Mouse (Mus musculus) cerebellum, adult (tissue): ENCODE results near the gene Rcvrn.

ENCODE experiments used
- ATAC-seq: cut with Nextera tagmentation; 2 replicates; pipeline ENCODE4 v1.9.2; 2017; ENCODE audit warnings: mild to moderate bottlenecking, moderate library complexity, mixed read lengths; ENCODE audit not compliant: insufficient number of reproducible peaks, low FRiP score, low TSS enrichment

Rcvrn gene

GRCm38 (mm10) chr11:67694703-67695376 lies at the start of gene Rcvrn:
TSS of gene Rcvrn (plus strand) at chr11:67695326.
- ATAC-seq: no peak

GRCm38 (mm10) chr11:67647745-67648144 lies 47.4 kb upstream of the Rcvrn start:
- 0 out of 2 replicates have a peak, but pooled peaks have one; percentile 32 for ATAC-seq

GRCm38 (mm10) chr11:67648651-67649407 lies 46.3 kb upstream of the Rcvrn start:
- no peak for ATAC-seq

- no peak for ATAC-seq
These were observed 45.0 kb upstream of the Rcvrn start for GRCm38 (mm10) chr11:67649971-67650707.

GRCm38 (mm10) chr11:67651731-67652130 lies 43.4 kb upstream of the Rcvrn start:
- no peak for ATAC-seq

- ATAC-seq: peak; percentile 59
These were observed 42.8 kb upstream of the Rcvrn start for GRCm38 (mm10) chr11:67652194-67652892.

GRCm38 (mm10) chr11:67652893-67653255 lies 42.3 kb upstream of the Rcvrn start:
- ATAC-seq: no peak

- ATAC-seq: no peak
These were observed 41.5 kb upstream of the Rcvrn start for GRCm38 (mm10) chr11:67653521-67654090.

GRCm38 (mm10) chr11:67654514-67654913 lies 40.6 kb upstream of the Rcvrn start:
- no peak for ATAC-seq

- ATAC-seq: peak; percentile 34
These were observed 39.7 kb upstream of the Rcvrn start for GRCm38 (mm10) chr11:67655236-67655959.

GRCm38 (mm10) chr11:67656366-67656765 lies 38.8 kb upstream of the Rcvrn start:
- no peak for ATAC-seq

- no peak for ATAC-seq
These were observed 38.3 kb upstream of the Rcvrn start for GRCm38 (mm10) chr11:67656811-67657210.

GRCm38 (mm10) chr11:67657685-67658382 lies 37.3 kb upstream of the Rcvrn start:
- no peak for ATAC-seq

- no peak for ATAC-seq
These were observed 33.7 kb upstream of the Rcvrn start for GRCm38 (mm10) chr11:67661465-67661864.

GRCm38 (mm10) chr11:67663437-67663836 lies 31.7 kb upstream of the Rcvrn start:
- ATAC-seq: no peak

- ATAC-seq: peak; percentile 73
These were observed 30.9 kb upstream of the Rcvrn start for GRCm38 (mm10) chr11:67664261-67664660.

- no peak for ATAC-seq
These were observed 30.2 kb upstream of the Rcvrn start for GRCm38 (mm10) chr11:67664918-67665317.

- no peak for ATAC-seq
These were observed 29.0 kb upstream of the Rcvrn start for GRCm38 (mm10) chr11:67666129-67666528.
